Mouse (Mus musculus): ENCODE measurements at regions not wholly inside any gene's neighbourhood (a gene's known extent, or its start where the extent isn't known, plus 50 kb on each side); places are given as distances from the start of the nearest gene placed in this dataset.

DNA sequence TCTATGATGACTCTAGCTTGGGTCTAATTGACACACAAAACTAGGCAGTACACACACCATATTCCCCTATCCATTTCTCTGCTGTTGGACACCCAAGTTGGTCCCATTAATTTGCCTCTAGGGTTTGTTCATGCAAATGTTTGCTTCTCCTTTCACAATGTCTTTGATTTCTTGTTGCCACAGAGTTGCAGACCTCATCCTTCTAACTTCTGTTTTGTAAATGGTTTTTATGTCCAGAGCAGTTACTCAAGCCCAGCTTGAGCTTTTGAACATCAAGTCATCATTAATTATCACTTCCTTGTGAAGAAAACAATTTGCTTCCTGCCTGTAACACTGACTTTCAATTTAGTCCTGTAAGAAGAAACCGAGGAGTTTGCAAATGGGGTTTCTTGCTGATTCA lies 122.6 kb upstream of the Egfl6 start:
- Histone ChIP-seq H3K27me3 (ENCODE audit: insufficient read depth, low read length) (no peaks in the 10 kb centered on the region), H3K4me3 (replicated peaks; ENCODE audit: low read length) (no peak overlapping the region), H3K4me1 (replicated peaks; ENCODE audit: low read depth, low read length) (no peaks in the 10 kb centered on the region), H3K9me3 (ENCODE audit: low read length) (no peaks in the 10 kb centered on the region), H3K36me3 (ENCODE audit: insufficient read depth, low read length) (no peaks in the 10 kb centered on the region)
- TF ChIP-seq POU5F1 (IDR thresholded peaks at IDR 0.05; ENCODE audit: borderline replicate concordance, low read length) (no peak), CTCF (conservative IDR thresholded peaks at IDR 0.05; ENCODE audit: low read length) (no peak)

DNA sequence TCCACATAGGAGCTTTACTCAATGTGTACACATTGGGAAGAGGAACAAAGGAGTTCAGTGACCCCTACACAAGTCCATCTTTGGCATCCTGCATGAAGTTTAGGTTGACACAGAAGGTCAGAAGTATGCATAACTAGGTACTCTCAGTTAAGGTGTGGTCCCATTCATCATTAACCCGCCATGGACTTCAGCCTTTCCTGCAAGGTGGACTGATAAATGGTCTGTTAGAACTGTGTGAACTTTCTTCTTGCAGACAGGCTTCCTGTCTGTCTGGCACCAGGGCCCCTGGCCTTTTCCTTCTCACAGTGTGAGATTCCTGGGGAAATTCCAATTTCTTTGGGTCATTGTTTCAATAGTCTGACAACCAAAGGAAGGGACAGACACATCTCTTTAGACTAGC lies 121.5 kb upstream of the Egfl6 start:
- no peak overlapping the region for H3K4me3 ChIP-seq (replicated peaks; ENCODE audit: low read length)
- no peaks in the 10 kb centered on the region for H3K27me3 ChIP-seq (ENCODE audit: insufficient read depth, low read length)
- H3K9me3 ChIP-seq (ENCODE audit: low read length), result no peaks in the 10 kb centered on the region
- no peaks in the 10 kb centered on the region for H3K4me1 ChIP-seq (replicated peaks; ENCODE audit: low read depth, low read length)
- H3K36me3 ChIP-seq (ENCODE audit: insufficient read depth, low read length), result no peaks in the 10 kb centered on the region
- TF ChIP-seq CTCF (conservative IDR thresholded peaks at IDR 0.05; ENCODE audit: low read length) (no peak), POU5F1 (IDR thresholded peaks at IDR 0.05; ENCODE audit: borderline replicate concordance, low read length) (no peak), NANOG (IDR thresholded peaks at IDR 0.05; ENCODE audit: borderline replicate concordance, low read length) (no peak)

DNA sequence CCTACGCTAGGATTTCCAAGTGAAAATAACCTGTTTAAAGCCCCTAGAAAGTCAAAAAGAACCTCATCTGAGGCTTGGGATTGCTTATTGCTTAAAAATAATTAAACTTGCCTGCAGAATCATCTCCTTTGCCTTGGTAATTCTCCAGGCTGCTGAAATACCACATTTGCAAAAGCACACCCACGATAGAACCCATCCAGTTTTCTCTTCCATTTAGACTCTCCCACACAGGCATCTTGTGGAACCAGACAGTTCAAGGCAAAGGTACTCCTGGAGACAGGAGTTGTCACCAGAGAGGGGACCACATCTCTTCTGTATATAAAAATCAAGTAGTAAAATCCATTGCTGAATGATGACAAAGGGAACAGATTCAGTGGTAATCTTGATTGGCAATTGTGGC lies 118.8 kb upstream of the Egfl6 start:
- TF ChIP-seq POU5F1 (IDR thresholded peaks at IDR 0.05; ENCODE audit: borderline replicate concordance, low read length) (no peak), NANOG (IDR thresholded peaks at IDR 0.05; ENCODE audit: borderline replicate concordance, low read length) (no peak), CTCF (conservative IDR thresholded peaks at IDR 0.05; ENCODE audit: low read length) (no peak)
- H3K4me3 ChIP-seq (replicated peaks; ENCODE audit: low read length), result no peak overlapping the region
- no peaks in the 10 kb centered on the region for H3K27me3 ChIP-seq (ENCODE audit: insufficient read depth, low read length)

DNA sequence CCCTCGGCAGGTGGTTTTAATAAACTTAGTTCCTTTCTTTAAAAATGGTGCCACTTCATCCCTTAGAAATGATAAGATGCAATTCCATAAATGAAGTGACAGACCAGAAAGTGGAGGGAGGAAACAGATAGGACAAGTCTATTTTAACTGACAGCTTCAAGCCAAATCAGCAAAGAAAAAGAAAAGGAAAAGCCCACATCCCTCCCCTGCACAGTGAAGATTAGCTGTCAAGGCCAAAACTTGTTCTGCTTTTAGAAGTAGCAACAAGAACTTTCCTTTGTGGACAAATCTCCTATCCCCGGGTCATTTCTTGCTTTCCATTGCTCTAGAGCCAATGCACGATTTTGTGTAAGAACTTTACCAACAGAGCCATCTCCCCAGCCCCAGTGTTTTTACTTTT lies 108.7 kb upstream of the Egfl6 start:
- TF ChIP-seq POU5F1 (IDR thresholded peaks at IDR 0.05; ENCODE audit: borderline replicate concordance, low read length), result no peak
- no peak for TF ChIP-seq CTCF (conservative IDR thresholded peaks at IDR 0.05; ENCODE audit: low read length)
- no peak for TF ChIP-seq NANOG (IDR thresholded peaks at IDR 0.05; ENCODE audit: borderline replicate concordance, low read length)
- no peaks in the 10 kb centered on the region for H3K4me1 ChIP-seq (replicated peaks; ENCODE audit: low read depth, low read length)
- H3K9me3 ChIP-seq (ENCODE audit: low read length), result 0 out of 2 replicates have a peak, but pooled peaks cover 6% of the 10 kb centered on the region
- H3K4me3 ChIP-seq (replicated peaks; ENCODE audit: low read length), result no peak overlapping the region
- H3K36me3 ChIP-seq (ENCODE audit: insufficient read depth, low read length), result no peaks in the 10 kb centered on the region
- no peaks in the 10 kb centered on the region for H3K27me3 ChIP-seq (ENCODE audit: insufficient read depth, low read length)

More for the DNA sequence above, 118.8 kb upstream of the Egfl6 start:
- no peaks in the 10 kb centered on the region for H3K36me3 ChIP-seq (ENCODE audit: insufficient read depth, low read length)
- H3K4me1 ChIP-seq (replicated peaks; ENCODE audit: low read depth, low read length), result no peaks in the 10 kb centered on the region
- no peaks in the 10 kb centered on the region for H3K9me3 ChIP-seq (ENCODE audit: low read length)

DNA sequence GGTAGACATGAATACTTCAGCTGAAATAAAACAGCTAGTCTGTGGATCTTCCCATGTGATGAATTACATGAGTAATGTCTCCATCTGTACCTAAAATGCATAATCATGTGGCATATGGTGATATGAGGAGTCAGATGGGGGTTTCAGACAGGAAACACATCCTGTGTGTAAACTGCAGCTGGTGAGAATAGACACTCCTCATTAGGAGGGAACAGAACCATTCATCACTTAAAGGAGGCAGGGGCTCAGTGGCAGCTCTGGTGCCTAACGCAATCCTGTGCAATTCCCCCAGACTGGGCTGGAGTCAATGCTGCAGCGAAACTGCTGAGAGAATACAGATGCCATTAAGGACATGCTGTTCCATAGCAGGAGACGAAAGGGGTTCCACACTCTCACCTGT lies 103.3 kb upstream of the Egfl6 start:
- TF ChIP-seq POU5F1 (IDR thresholded peaks at IDR 0.05; ENCODE audit: borderline replicate concordance, low read length), result no peak
- TF ChIP-seq CTCF (conservative IDR thresholded peaks at IDR 0.05; ENCODE audit: low read length), result no peak
- TF ChIP-seq NANOG (IDR thresholded peaks at IDR 0.05; ENCODE audit: borderline replicate concordance, low read length), result no peak
- Histone ChIP-seq H3K36me3 (ENCODE audit: insufficient read depth, low read length) (no peaks in the 10 kb centered on the region), H3K4me3 (replicated peaks; ENCODE audit: low read length) (no peak overlapping the region), H3K4me1 (replicated peaks; ENCODE audit: low read depth, low read length) (no peaks in the 10 kb centered on the region), H3K9me3 (ENCODE audit: low read length) (0 out of 2 replicates have a peak, but pooled peaks cover 6% of the 10 kb centered on the region), H3K27me3 (ENCODE audit: insufficient read depth, low read length) (no peaks in the 10 kb centered on the region)

DNA sequence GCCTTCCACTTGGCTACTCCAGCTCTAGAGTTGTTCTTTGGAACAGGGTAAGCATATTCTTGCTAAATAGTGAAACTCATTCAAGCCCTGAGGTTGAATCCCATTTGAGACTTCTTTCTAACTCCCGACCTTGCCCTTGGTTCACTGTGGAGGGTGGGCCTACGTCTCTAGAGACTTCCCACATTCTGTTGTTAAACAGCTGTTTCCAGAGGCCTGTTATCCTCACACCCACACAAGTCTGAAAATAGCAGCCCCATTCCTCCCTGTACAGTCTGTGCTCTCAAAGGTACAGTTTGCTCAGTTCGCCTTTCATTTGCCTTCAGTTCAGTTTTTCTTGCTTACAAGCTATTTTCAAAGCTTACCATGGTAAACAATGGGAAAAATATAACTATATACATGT lies 87.9 kb upstream of the Egfl6 start:
- TF ChIP-seq CTCF (conservative IDR thresholded peaks at IDR 0.05; ENCODE audit: low read length), result no peak
- TF ChIP-seq NANOG (IDR thresholded peaks at IDR 0.05; ENCODE audit: borderline replicate concordance, low read length), result no peak
- no peak for TF ChIP-seq POU5F1 (IDR thresholded peaks at IDR 0.05; ENCODE audit: borderline replicate concordance, low read length)

DNA sequence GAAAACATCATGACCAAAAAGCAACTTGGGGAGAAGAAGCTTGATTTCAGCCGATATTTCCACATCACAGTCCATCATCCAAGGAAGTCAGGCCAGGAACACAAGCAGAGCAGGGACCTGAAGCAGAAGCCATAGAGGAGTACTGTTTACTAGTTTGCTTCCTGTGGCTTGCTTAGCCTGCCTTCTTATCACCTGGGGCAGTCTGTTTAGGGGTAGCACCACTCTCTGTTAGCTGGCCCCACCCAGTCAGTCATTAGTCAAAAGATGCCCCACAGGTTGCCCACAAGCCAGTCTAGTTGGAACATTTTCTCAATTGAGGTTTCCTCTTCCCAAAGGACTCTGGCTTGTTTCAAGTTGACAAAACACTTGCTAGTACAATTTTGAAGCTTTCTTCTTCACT lies 87.1 kb upstream of the Egfl6 start:
- Histone ChIP-seq H3K27me3 (ENCODE audit: insufficient read depth, low read length) (no peaks in the 10 kb centered on the region), H3K36me3 (ENCODE audit: insufficient read depth, low read length) (no peaks in the 10 kb centered on the region), H3K9me3 (ENCODE audit: low read length) (no peaks in the 10 kb centered on the region), H3K4me3 (replicated peaks; ENCODE audit: low read length) (no peak overlapping the region), H3K4me1 (replicated peaks; ENCODE audit: low read depth, low read length) (no peaks in the 10 kb centered on the region)
- no peak for TF ChIP-seq CTCF (conservative IDR thresholded peaks at IDR 0.05; ENCODE audit: low read length)

More for the DNA sequence above, 87.9 kb upstream of the Egfl6 start:
- Histone ChIP-seq H3K9me3 (ENCODE audit: low read length) (no peaks in the 10 kb centered on the region), H3K27me3 (ENCODE audit: insufficient read depth, low read length) (no peaks in the 10 kb centered on the region), H3K36me3 (ENCODE audit: insufficient read depth, low read length) (no peaks in the 10 kb centered on the region), H3K4me3 (replicated peaks; ENCODE audit: low read length) (no peak overlapping the region), H3K4me1 (replicated peaks; ENCODE audit: low read depth, low read length) (no peaks in the 10 kb centered on the region)

DNA sequence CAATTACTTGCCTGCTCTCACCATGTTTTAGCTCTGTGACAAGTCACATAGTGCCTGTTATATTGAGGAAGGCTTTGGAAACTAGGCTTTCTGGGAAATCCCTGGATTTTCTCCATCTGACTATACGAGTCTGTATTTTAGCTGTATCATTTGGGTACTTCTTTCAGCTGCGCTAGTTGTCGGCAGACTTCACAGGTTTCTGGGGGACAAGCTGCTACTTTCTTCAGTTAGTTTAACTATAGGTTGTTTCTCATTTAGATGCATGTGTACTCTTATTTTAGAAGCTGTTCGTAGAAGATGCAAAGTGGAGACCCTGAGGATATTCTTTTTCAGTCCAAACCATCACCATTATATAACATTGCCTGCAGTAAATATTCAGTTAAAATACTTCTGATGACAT lies 86.3 kb upstream of the Egfl6 start:
- no peaks in the 10 kb centered on the region for H3K27me3 ChIP-seq (ENCODE audit: insufficient read depth, low read length)
- H3K36me3 ChIP-seq (ENCODE audit: insufficient read depth, low read length), result no peaks in the 10 kb centered on the region
- no peaks in the 10 kb centered on the region for H3K9me3 ChIP-seq (ENCODE audit: low read length)
- no peaks in the 10 kb centered on the region for H3K4me1 ChIP-seq (replicated peaks; ENCODE audit: low read depth, low read length)
- TF ChIP-seq CTCF (conservative IDR thresholded peaks at IDR 0.05; ENCODE audit: low read length) (no peak), POU5F1 (IDR thresholded peaks at IDR 0.05; ENCODE audit: borderline replicate concordance, low read length) (no peak), NANOG (IDR thresholded peaks at IDR 0.05; ENCODE audit: borderline replicate concordance, low read length) (no peak)
- no peak overlapping the region for H3K4me3 ChIP-seq (replicated peaks; ENCODE audit: low read length)

DNA sequence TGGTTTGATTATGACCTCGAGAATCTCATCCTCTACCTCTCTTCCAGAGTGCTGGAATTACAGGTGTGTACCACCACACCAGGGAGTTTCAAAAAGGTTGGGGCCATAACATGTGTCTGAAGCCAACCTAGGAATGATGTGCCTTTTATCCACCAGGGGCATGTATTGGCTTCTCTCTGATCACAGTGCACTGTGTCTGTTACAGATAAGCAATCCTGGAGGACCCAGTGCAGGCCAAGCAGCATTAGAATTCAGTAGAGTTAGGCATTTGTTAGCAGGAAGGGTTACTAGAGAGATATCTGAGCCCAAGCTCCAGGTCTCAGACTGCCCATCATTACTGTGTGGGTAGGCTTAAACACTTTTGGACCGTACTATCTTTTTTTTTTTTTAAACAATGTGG lies 80.8 kb upstream of the Egfl6 start:
- no peaks in the 10 kb centered on the region for H3K27me3 ChIP-seq (ENCODE audit: insufficient read depth, low read length)
- no peaks in the 10 kb centered on the region for H3K36me3 ChIP-seq (ENCODE audit: insufficient read depth, low read length)
- TF ChIP-seq NANOG (IDR thresholded peaks at IDR 0.05; ENCODE audit: borderline replicate concordance, low read length) (no peak), POU5F1 (IDR thresholded peaks at IDR 0.05; ENCODE audit: borderline replicate concordance, low read length) (no peak), CTCF (conservative IDR thresholded peaks at IDR 0.05; ENCODE audit: low read length) (no peak)
- H3K4me1 ChIP-seq (replicated peaks; ENCODE audit: low read depth, low read length), result peaks cover 6% of the 10 kb centered on the region
- H3K9me3 ChIP-seq (ENCODE audit: low read length), result no peaks in the 10 kb centered on the region
- no peak overlapping the region for H3K4me3 ChIP-seq (replicated peaks; ENCODE audit: low read length)

Measured in E14TG2a.4 (cell line).